Mouse (Mus musculus): ENCODE measurements around the gene Aff3. TPM values are rescaled to one million over a fixed set of nuclear protein-coding genes. Genes with fewer than 3 reads are reported as not detected.

The Aff3 gene
- polyA plus RNA-seq (2014; fragmentation: Illumina TruSeq; extraction: RNeasy Lipid Tissue Mini Kit (QIAGEN cat#74804); ENCODE audit: low read depth, low replicate concordance) = 1.7 TPM

GRCm38 (mm10) chr1:38664777-38665176 is at the start of gene Aff3:
Gene Aff3 (minus strand): TSS chr1:38664955.

GRCm38 (mm10) chr1:38129501-38130267 is 535.1 kb downstream of the Aff3 start, which contains the start of gene Rev1:
Gene Rev1 (minus strand): TSS chr1:38129801.

Other genes with a start within 250 kb of the Aff3 start
- 2.2 TPM for gene Lonrf2, start 171.8 kb upstream of the Aff3 start, polyA plus RNA-seq (2014; fragmentation: Illumina TruSeq; extraction: RNeasy Lipid Tissue Mini Kit (QIAGEN cat#74804); ENCODE audit: low read depth, low replicate concordance)
- gene Chst10, start 233.2 kb upstream of the Aff3 start, polyA plus RNA-seq (2014; fragmentation: Illumina TruSeq; extraction: RNeasy Lipid Tissue Mini Kit (QIAGEN cat#74804); ENCODE audit: low read depth, low replicate concordance) = 1.2 TPM

All from sigmoid colon, adult 10 weeks (tissue).